Mouse (Mus musculus): ENCODE results near the gene Agfg1. TPM values are rescaled to one million over a fixed set of nuclear protein-coding genes. Genes with fewer than 3 reads are reported as not detected.

Agfg1 gene
- total and polyA plus RNA-seq, 3 experiments: 34.1 to 58.6 TPM; not detected in 1

- no peak for TF ChIP-seq ZNF384 (IDR thresholded peaks at IDR 0.05; ENCODE audit: low read depth, low read length)
- TF ChIP-seq MAFK (IDR thresholded peaks at IDR 0.05; ENCODE audit: borderline replicate concordance, low read depth, low read length): no peak
- no peak for TF ChIP-seq TCF12 (IDR thresholded peaks at IDR 0.05; ENCODE audit: low read depth, low read length)
- no peak for TF ChIP-seq MYB (IDR thresholded peaks at IDR 0.05; ENCODE audit: low read depth, low read length)
- no peak for TF ChIP-seq RAD21 (IDR thresholded peaks at IDR 0.05; ENCODE audit: low read depth, low read length)
- TF ChIP-seq ZC3H11A (IDR thresholded peaks at IDR 0.05; ENCODE audit: low read depth, low read length): no peak
- TF ChIP-seq CTCF (IDR thresholded peaks at IDR 0.05 in 2 of 3, conservative IDR thresholded peaks at IDR 0.05 in 1 of 3; ENCODE audit: control insufficient read depth in 1 of 3, insufficient read depth in 1 of 3, low read depth in 2 of 3, low read length in 3 of 3, poor library complexity in 1 of 3, severe bottlenecking in 1 of 3): no peak
- no peak for TF ChIP-seq SMC3 (IDR thresholded peaks at IDR 0.05; ENCODE audit: low read depth, low read length)
- no peak for TF ChIP-seq MXI1 (IDR thresholded peaks at IDR 0.05; ENCODE audit: low read depth, low read length)
- no peak for TF ChIP-seq E2F4 (IDR thresholded peaks at IDR 0.05; ENCODE audit: borderline replicate concordance, low read depth, low read length)
- no peak for TF ChIP-seq JUND (IDR thresholded peaks at IDR 0.05; ENCODE audit: low read depth, low read length)
- TF ChIP-seq ELF1 (IDR thresholded peaks at IDR 0.05; ENCODE audit: low read depth, low read length): no peak
- TF ChIP-seq RCOR1 (IDR thresholded peaks at IDR 0.05; ENCODE audit: low read depth, low read length): no peak
- TF ChIP-seq UBTF (IDR thresholded peaks at IDR 0.05; ENCODE audit: borderline replicate concordance, insufficient read depth, low read depth, low read length): no peak
- no peak overlapping the region for H3K4me3 ChIP-seq (ENCODE audit: control insufficient read depth in 1 of 2, insufficient read depth in 1 of 2, low read depth in 2 of 2, low read length in 2 of 2)
These were observed 61.3 kb downstream of the Agfg1 start for GRCm38 (mm10) chr1:82900567-82900966.

GRCm38 (mm10) chr1:82901201-82901600 lies 61.9 kb downstream of the Agfg1 start:
- peaks cover 3 to 4% of the 10 kb centered on the region in 2 experiments; a peak in 2 of 4 replicates for H3K36me3 ChIP-seq (ENCODE audit: control insufficient read depth in 1 of 2, insufficient read depth in 2 of 2, low read length in 2 of 2)

More at GRCm38 (mm10) chr1:82900567-82900966, 61.3 kb downstream of the Agfg1 start:
- no peaks in the 10 kb centered on the region for H3K9me3 ChIP-seq (replicated peaks; ENCODE audit: insufficient read depth, low read length)
- no peak overlapping the region for H3K27ac ChIP-seq (ENCODE audit: control insufficient read depth, low read depth, low read length)
- no peak for DNase-seq (ENCODE audit: low read depth, low spot score)
- no peaks in the 10 kb centered on the region for H3K4me1 ChIP-seq (ENCODE audit: control insufficient read depth in 1 of 2, insufficient read depth in 2 of 2, low read length in 2 of 2)
- peaks cover 3 to 8% of the 10 kb centered on the region in 2 experiments; a peak in 3 of 4 replicates for H3K36me3 ChIP-seq (ENCODE audit: control insufficient read depth in 1 of 2, insufficient read depth in 2 of 2, low read length in 2 of 2)
- no peak overlapping the region for H3K9ac ChIP-seq (ENCODE audit: control insufficient read depth, low read depth, low read length, poor library complexity, severe bottlenecking)
- no peaks in the 10 kb centered on the region for H3K27me3 ChIP-seq (ENCODE audit: control insufficient read depth in 1 of 2, insufficient read depth in 2 of 2, low read length in 2 of 2)
- H3K79me2 ChIP-seq (ENCODE audit: control insufficient read depth, insufficient read depth, low read length, poor library complexity): no peaks in the 10 kb centered on the region

More at GRCm38 (mm10) chr1:82901201-82901600, 61.9 kb downstream of the Agfg1 start:
- H3K27ac ChIP-seq (ENCODE audit: control insufficient read depth, low read depth, low read length): no peak overlapping the region
- no peak for DNase-seq (ENCODE audit: low read depth, low spot score)
- no peak overlapping the region for H3K4me3 ChIP-seq (ENCODE audit: control insufficient read depth in 1 of 2, insufficient read depth in 1 of 2, low read depth in 2 of 2, low read length in 2 of 2)
- no peaks in the 10 kb centered on the region for H3K9me3 ChIP-seq (replicated peaks; ENCODE audit: insufficient read depth, low read length)
- no peaks in the 10 kb centered on the region for H3K79me2 ChIP-seq (ENCODE audit: control insufficient read depth, insufficient read depth, low read length, poor library complexity)
- TF ChIP-seq MYB (IDR thresholded peaks at IDR 0.05; ENCODE audit: low read depth, low read length) (no peak), BHLHE40 (IDR thresholded peaks at IDR 0.05; ENCODE audit: borderline replicate concordance, low read depth, low read length) (no peak), GABPA (IDR thresholded peaks at IDR 0.05; ENCODE audit: low read depth, low read length) (no peak), GATA1 (IDR thresholded peaks at IDR 0.05; ENCODE audit: low read depth, low read length) (no peak), MXI1 (IDR thresholded peaks at IDR 0.05; ENCODE audit: low read depth, low read length) (no peak), KAT2A (conservative IDR thresholded peaks at IDR 0.05; ENCODE audit: low read depth, low read length) (no peak), SMC3 (IDR thresholded peaks at IDR 0.05; ENCODE audit: low read depth, low read length) (no peak), ZMIZ1 (IDR thresholded peaks at IDR 0.05; ENCODE audit: low read depth, low read length) (no peak), ZNF384 (IDR thresholded peaks at IDR 0.05; ENCODE audit: low read depth, low read length) (no peak), MYC (IDR thresholded peaks at IDR 0.05; ENCODE audit: low read depth, low read length) (no peak), ZC3H11A (IDR thresholded peaks at IDR 0.05; ENCODE audit: low read depth, low read length) (no peak), USF2 (IDR thresholded peaks at IDR 0.05; ENCODE audit: borderline replicate concordance in 1 of 2, insufficient read depth in 1 of 2, low read depth in 1 of 2, low read length in 2 of 2) (no peak), ETS1 (IDR thresholded peaks at IDR 0.05; ENCODE audit: low read depth, low read length) (no peak)
- no peaks in the 10 kb centered on the region for H3K27me3 ChIP-seq (ENCODE audit: control insufficient read depth in 1 of 2, insufficient read depth in 2 of 2, low read length in 2 of 2)
- no peak overlapping the region for H3K9ac ChIP-seq (ENCODE audit: control insufficient read depth, low read depth, low read length, poor library complexity, severe bottlenecking)
- no peaks in the 10 kb centered on the region for H3K4me1 ChIP-seq (ENCODE audit: control insufficient read depth in 1 of 2, insufficient read depth in 2 of 2, low read length in 2 of 2)
